Mouse (Mus musculus): ENCODE results near the gene Copz2.

DNA sequence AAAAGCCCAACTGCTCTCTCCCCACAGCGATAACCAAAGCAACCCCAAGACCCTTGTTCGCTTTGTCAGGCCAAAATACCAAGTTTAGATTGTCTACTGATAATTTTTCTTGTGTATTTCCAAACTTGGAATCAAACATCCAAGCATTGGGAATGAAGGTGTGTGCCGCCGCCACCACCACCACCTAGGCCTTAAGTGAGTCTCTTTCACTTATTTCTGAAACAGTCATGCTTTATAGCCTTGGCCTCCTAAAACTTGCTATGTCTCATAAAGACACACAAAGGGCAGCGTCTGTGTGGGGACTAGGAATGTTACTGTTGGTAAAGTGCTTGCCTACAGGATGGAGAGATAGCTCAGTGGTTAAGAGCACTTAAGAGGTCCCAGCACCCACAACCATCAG, 35.8 kb upstream of the Copz2 start:
- TF ChIP-seq CTCF (IDR thresholded peaks at IDR 0.05; ENCODE audit: insufficient read depth, low read length) (no peak), POLR2A (IDR thresholded peaks at IDR 0.05; ENCODE audit: borderline replicate concordance, extremely low read depth, low read depth, low read length) (no peak)
